Mouse (Mus musculus) hindbrain, embryonic 11.5 days (tissue): ENCODE results near the gene Fam169b. TPM values are rescaled to one million over a fixed set of nuclear protein-coding genes. Genes with fewer than 3 reads are reported as not detected.
"Not testable (repeated sequence)": the region's sequence is repeated elsewhere in the genome, so short reads cannot be mapped to it uniquely, and the experiment has no call there.

Experiments
- ATAC-seq: fragments of 200-750 bp; cut with Nextera tagmentation; 2 replicates; pipeline ENCODE4 v1.8.0; 2017; ENCODE audit warnings: mild to moderate bottlenecking, moderate TSS enrichment, moderate library complexity; ENCODE audit not compliant: low FRiP score
- DNase-seq: peaks from one replicate; pipeline ENCODE4 v3.0.0-alpha.2; 2015; ENCODE audit warnings: low spot score
- H3K27ac ChIP-seq: fragments of 300-500 bp; sonication (generic); 2 replicates; pipeline ENCODE4 v1.5.1; 2014; ENCODE audit warnings: mild to moderate bottlenecking, low read depth, low read length
- H3K27me3 ChIP-seq: fragments of 300-500 bp; sonication (generic); 2 replicates; pipeline ENCODE4 v1.6.1; 2014; ENCODE audit warnings: mild to moderate bottlenecking, low read length, moderate library complexity, mixed read lengths; ENCODE audit not compliant: control insufficient read depth, insufficient read depth
- H3K36me3 ChIP-seq: fragments of 300-500 bp; sonication (generic); 2 replicates; pipeline ENCODE4 v1.6.1; 2014; ENCODE audit warnings: mild to moderate bottlenecking, low read length, moderate library complexity, mixed read lengths; ENCODE audit not compliant: control insufficient read depth, insufficient read depth
- H3K4me1 ChIP-seq: fragments of 300-500 bp; sonication (generic); replicated peaks from 2 replicates; pipeline ENCODE4 v1.6.1; 2014; ENCODE audit warnings: low read length, mixed read lengths; ENCODE audit not compliant: control insufficient read depth, insufficient read depth
- H3K4me2 ChIP-seq: fragments of 300-500 bp; sonication (generic); replicated peaks from 2 replicates; pipeline ENCODE4 v1.6.1; 2014; ENCODE audit warnings: mild to moderate bottlenecking, low read depth, low read length
- H3K4me3 ChIP-seq: fragments of 300-500 bp; sonication (generic); 2 replicates; pipeline ENCODE4 v1.5.1; 2014; ENCODE audit warnings: low read depth, low read length
- H3K9ac ChIP-seq: fragments of 300-500 bp; sonication (generic); 2 replicates; pipeline ENCODE4 v1.6.1; 2014; ENCODE audit warnings: low read depth, low read length
- H3K9me3 ChIP-seq: fragments of 300-500 bp; sonication (generic); 2 replicates; pipeline ENCODE4 v1.6.1; 2016; ENCODE audit warnings: low read length; ENCODE audit not compliant: control insufficient read depth
- WGBS: fragments of 180-500 bp; shearing (Covaris S2); extraction: QIAGEN DNeasy Blood & Tissue Kit; methylation state at CpG from one replicate; pipeline ENCODE4 v1.1.7; 2014; 5-methylcytosine and 5-hydroxymethylcytosine counted together
- polyA plus RNA-seq: library from polyadenylated mRNA; unstranded; fragments of >200 nt; fragmentation: Nextera tagmentation; extraction: Ambion mirVana; gene quantifications from 2 replicates; pipeline ENCODE4 v1.2.1, GENCODE M21; 2014

The Fam169b gene
- polyA plus RNA-seq, 1 experiment from 2014 or later: 0.36 TPM

GRCm38 (mm10) chr7:68278385-68278784 is 4.7 kb downstream of the Fam169b start:
- DNase-seq (no peak), ATAC-seq (no peak)
- H3K4me2 ChIP-seq: no peak overlapping the region
- H3K27me3 ChIP-seq: peaks cover 6% of the 10 kb centered on the region
- peaks cover 3% of the 10 kb centered on the region; the same call in 1 of the 2 replicates for H3K4me1 ChIP-seq
- no peaks in the 10 kb centered on the region for H3K9me3 ChIP-seq
- no peak overlapping the region for H3K4me3 ChIP-seq
- WGBS: 96% methylated on average over 6 of the region's 6 CpGs
- H3K9ac ChIP-seq: no peak overlapping the region
- H3K36me3 ChIP-seq: no peaks in the 10 kb centered on the region
- no peak overlapping the region for H3K27ac ChIP-seq

GRCm38 (mm10) chr7:68278908-68279307 is 5.3 kb downstream of the Fam169b start:
- no peak overlapping the region for H3K9ac ChIP-seq
- DNase-seq (no peak), ATAC-seq (no peak)
- H3K4me2 ChIP-seq: no peak overlapping the region
- no peak overlapping the region for H3K27ac ChIP-seq
- H3K27me3 ChIP-seq: peaks cover 6% of the 10 kb centered on the region
- no peaks in the 10 kb centered on the region for H3K36me3 ChIP-seq
- no peaks in the 10 kb centered on the region for H3K9me3 ChIP-seq
- WGBS: 66% methylated on average over 6 of the region's 6 CpGs
- H3K4me1 ChIP-seq: peaks cover 3% of the 10 kb centered on the region; the same call in 1 of the 2 replicates
- no peak overlapping the region for H3K4me3 ChIP-seq

GRCm38 (mm10) chr7:68279481-68279880 is 5.8 kb downstream of the Fam169b start:
- no peak for ATAC-seq

GRCm38 (mm10) chr7:68280352-68280869 is 6.8 kb downstream of the Fam169b start:
- no peaks in the 10 kb centered on the region for H3K9me3 ChIP-seq
- H3K4me1 ChIP-seq: peaks cover 3% of the 10 kb centered on the region; the same call in 1 of the 2 replicates
- DNase-seq (no peak), ATAC-seq (no peak)
- no peaks in the 10 kb centered on the region for H3K36me3 ChIP-seq
- WGBS: 94% methylated on average over 19 of the region's 19 CpGs
- no peak overlapping the region for H3K4me2 ChIP-seq
- peaks cover 6% of the 10 kb centered on the region for H3K27me3 ChIP-seq
- no peak overlapping the region for H3K27ac ChIP-seq
- H3K9ac ChIP-seq: no peak overlapping the region
- H3K4me3 ChIP-seq: no peak overlapping the region

More at GRCm38 (mm10) chr7:68279481-68279880, 5.8 kb downstream of the Fam169b start:
- Histone ChIP-seq H3K9ac (no peak overlapping the region), H3K4me1 (peaks cover 3% of the 10 kb centered on the region; the same call in 1 of the 2 replicates), H3K36me3 (no peaks in the 10 kb centered on the region), H3K4me2 (no peak overlapping the region), H3K4me3 (no peak overlapping the region), H3K27me3 (peaks cover 6% of the 10 kb centered on the region), H3K9me3 (no peaks in the 10 kb centered on the region), H3K27ac (no peak overlapping the region)
- no peak for DNase-seq
- WGBS: 91% methylated on average over 7 of the region's 7 CpGs

- Histone ChIP-seq H3K27ac (no peak overlapping the region), H3K4me3 (no peak overlapping the region), H3K27me3 (peaks cover 5% of the 10 kb centered on the region; the same call in 1 of the 2 replicates), H3K36me3 (no peaks in the 10 kb centered on the region), H3K9me3 (no peaks in the 10 kb centered on the region), H3K4me2 (no peak overlapping the region), H3K4me1 (no peaks in the 10 kb centered on the region), H3K9ac (no peak overlapping the region)
- whole genome bisulfite sequencing: 82% methylated on average over 5 of the region's 5 CpGs
- ATAC-seq (no peak), DNase-seq (no peak)
These were observed 7.7 kb downstream of the Fam169b start for GRCm38 (mm10) chr7:68281341-68281740.

- H3K27me3 ChIP-seq: no peaks in the 10 kb centered on the region
- no peak for DNase-seq
- H3K4me3 ChIP-seq: no peak overlapping the region
- H3K9me3 ChIP-seq: no peaks in the 10 kb centered on the region
- no peak for ATAC-seq
- H3K9ac ChIP-seq: no peak overlapping the region
- H3K4me1 ChIP-seq: no peaks in the 10 kb centered on the region
- no peak overlapping the region for H3K4me2 ChIP-seq
- 83% methylated on average over 22 of the region's 22 CpGs for WGBS
- H3K27ac ChIP-seq: no peak overlapping the region
- no peaks in the 10 kb centered on the region for H3K36me3 ChIP-seq
These were observed 8.9 kb downstream of the Fam169b start for GRCm38 (mm10) chr7:68282304-68283132.

GRCm38 (mm10) chr7:68283133-68283520 is 9.5 kb downstream of the Fam169b start:
- H3K9me3 ChIP-seq, H3K9ac ChIP-seq, DNase-seq, H3K4me1 ChIP-seq, H3K27ac ChIP-seq, ATAC-seq, H3K4me2 ChIP-seq, H3K36me3 ChIP-seq, H3K27me3 ChIP-seq, H3K4me3 ChIP-seq: not testable (repeated sequence)
- WGBS: 82% methylated on average over 4 of the region's 4 CpGs

GRCm38 (mm10) chr7:68283776-68284175 is 10.1 kb downstream of the Fam169b start:
- H3K9me3 ChIP-seq: no peaks in the 10 kb centered on the region
- WGBS: 86% methylated on average over 7 of the region's 7 CpGs
- no peak overlapping the region for H3K4me2 ChIP-seq
- DNase-seq (no peak), ATAC-seq (no peak)
- H3K9ac ChIP-seq: no peak overlapping the region
- no peaks in the 10 kb centered on the region for H3K4me1 ChIP-seq
- H3K36me3 ChIP-seq: no peaks in the 10 kb centered on the region
- H3K27ac ChIP-seq: no peak overlapping the region
- H3K4me3 ChIP-seq: no peak overlapping the region
- no peaks in the 10 kb centered on the region for H3K27me3 ChIP-seq

- Histone ChIP-seq H3K9me3 (no peaks in the 10 kb centered on the region), H3K4me2 (no peak overlapping the region), H3K27ac (no peak overlapping the region), H3K36me3 (no peaks in the 10 kb centered on the region), H3K9ac (no peak overlapping the region), H3K4me3 (no peak overlapping the region), H3K27me3 (no peaks in the 10 kb centered on the region), H3K4me1 (no peaks in the 10 kb centered on the region)
- WGBS: 67% methylated on average over 8 of the region's 8 CpGs
- no peak for ATAC-seq
- DNase-seq: no peak
These were observed 12.2 kb downstream of the Fam169b start for GRCm38 (mm10) chr7:68285851-68286298.
